Mouse (Mus musculus) bone marrow macrophage, adult 2 months (primary cell): ENCODE data around the gene Klhl35.

Experiments
- CTCF ChIP-seq: IDR thresholded peaks from 2 replicates; pipeline ENCODE4 v1.5.1; 2012; ENCODE audit warnings: low read depth, mild to moderate bottlenecking, low read length, moderate library complexity
- POLR2A ChIP-seq: IDR thresholded peaks from 2 replicates; pipeline ENCODE4 v1.6.1; 2012; ENCODE audit warnings: mild to moderate bottlenecking, low read depth, low read length, borderline replicate concordance

DNA sequence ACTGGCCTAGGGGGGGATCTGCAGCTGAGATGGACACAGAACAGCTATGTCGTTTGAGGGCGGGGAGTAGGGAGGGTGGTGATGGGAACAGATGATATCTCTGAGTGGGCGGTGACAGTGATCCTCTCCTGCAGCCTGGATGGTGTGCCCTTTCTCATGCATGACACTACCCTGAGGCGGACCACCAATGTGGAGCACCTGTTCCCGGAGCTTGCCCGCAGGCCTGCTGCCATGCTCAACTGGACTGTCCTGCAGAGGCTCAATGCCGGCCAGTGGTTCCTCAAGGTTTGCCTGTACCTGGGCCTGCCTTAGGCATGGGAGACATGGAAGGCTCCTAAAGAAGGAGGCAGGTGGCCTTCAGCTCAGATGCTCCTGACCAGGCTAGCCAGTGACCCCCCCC lies 12.9 kb upstream of the Klhl35 start:
- TF ChIP-seq POLR2A (no peak), CTCF (no peak)
